Mouse (Mus musculus) C2C12 (cell line): Measurements from ENCODE around the gene Mbd4.

Source experiments
- CTCF ChIP-seq: IDR thresholded peaks from one replicate; pipeline ENCODE4 v1.5.1; 2011; ENCODE audit not compliant: control insufficient read depth, insufficient read depth, insufficient read length
- USF1 ChIP-seq: IDR thresholded peaks from one replicate; pipeline ENCODE4 v1.6.1; 2011; ENCODE audit warnings: low read depth, mild to moderate bottlenecking, control low read depth, moderate library complexity

- TF ChIP-seq CTCF, result no peak
- no peak for TF ChIP-seq USF1
Measured at GRCm38 (mm10) chr6:115897926-115898520, 44.9 kb upstream of the Mbd4 start.
